Comparison of ENCODE assay signal across 8 mouse cellular contexts in the genomic region with DNA sequence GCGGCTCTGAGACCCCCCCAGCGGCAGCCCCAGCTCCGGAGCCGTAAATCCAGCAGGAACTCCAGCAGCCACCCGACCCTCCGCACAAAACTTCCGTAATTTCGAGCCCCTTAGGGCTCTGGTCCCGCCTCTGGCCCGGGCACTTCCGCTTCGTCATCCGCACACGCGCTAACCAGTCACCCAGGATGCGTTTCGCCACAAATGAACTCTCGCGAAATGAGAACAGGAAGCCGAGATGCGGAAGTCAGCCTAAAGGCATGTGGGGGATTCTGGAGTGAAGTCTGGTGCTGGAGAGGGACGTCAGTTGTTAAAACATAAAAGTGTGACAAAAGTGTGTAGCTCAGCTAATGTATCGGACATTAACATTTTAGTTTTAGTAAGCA. TPM values are rescaled to one million over a fixed set of nuclear protein-coding genes. Genes with fewer than 3 reads are reported as not detected.
DNase-seq lines count a peak whose midpoint lies in the region; ATAC-seq and TF ChIP-seq lines count a peak whose summit lies in the region.

A gene (minus strand): TSS at position 187 of the 383 bp plus-strand sequence.

- no peaks in the 10 kb centered on the region for H3K36me3 ChIP-seq in kidney, embryonic 14.5 days (ENCODE audit: control insufficient read depth, insufficient read depth, low read length)
- no peaks in the 10 kb centered on the region for H3K36me3 ChIP-seq in limb, embryonic 15.5 days

- H3K27me3 ChIP-seq in kidney, embryonic 14.5 days (ENCODE audit: control insufficient read depth, insufficient read depth, low read length): no peaks in the 10 kb centered on the region
- H3K27me3 ChIP-seq in limb, embryonic 15.5 days: no peaks in the 10 kb centered on the region

- peak within 1 kb of the TSS; percentile 89 for H3K27ac ChIP-seq in bone marrow macrophage, adult 2 months (ENCODE audit: insufficient read depth, low read depth, low read length)
- peak within 1 kb of the TSS; percentile 67; the same call in 1 of the 2 replicates for H3K27ac ChIP-seq in embryonic fibroblast, embryonic 13.5 days (ENCODE audit: insufficient read depth, low read length)
- H3K27ac ChIP-seq in kidney, embryonic 14.5 days (ENCODE audit: low read depth, low read length): peak within 1 kb of the TSS; percentile 89
- H3K27ac ChIP-seq in limb, embryonic 15.5 days: peak within 1 kb of the TSS; percentile 96

- peak within 1 kb of the TSS; percentile 98 for H3K4me3 ChIP-seq in bone marrow macrophage, adult 2 months (ENCODE audit: insufficient read depth, low read length)
- peak within 1 kb of the TSS; percentile 76 for H3K4me3 ChIP-seq in embryonic fibroblast, embryonic 13.5 days (ENCODE audit: insufficient read depth, low read length)
- H3K4me3 ChIP-seq in kidney, embryonic 14.5 days (ENCODE audit: low read length): peak within 1 kb of the TSS; percentile 78
- peak within 1 kb of the TSS; percentile 99 for H3K4me3 ChIP-seq in limb, embryonic 15.5 days

- TF ChIP-seq CTCF in bone marrow macrophage, adult 2 months (IDR thresholded peaks at IDR 0.05; ENCODE audit: low read depth, low read length): no peak
- TF ChIP-seq CTCF in embryonic fibroblast, embryonic 13.5 days (IDR thresholded peaks at IDR 0.05; ENCODE audit: borderline replicate concordance, insufficient read depth, low read length): no peak

- H3K4me2 ChIP-seq in kidney, embryonic 14.5 days (replicated peaks; ENCODE audit: low read depth, low read length): peak within 1 kb of the TSS; percentile 71
- peak within 1 kb of the TSS; percentile 44 for H3K4me2 ChIP-seq in limb, embryonic 15.5 days

- no peak; the same call in 1 of the 2 replicates for TF ChIP-seq POLR2A in bone marrow macrophage, adult 2 months (IDR thresholded peaks at IDR 0.05; ENCODE audit: borderline replicate concordance, low read depth, low read length)
- TF ChIP-seq POLR2A in embryonic fibroblast, embryonic 13.5 days (IDR thresholded peaks at IDR 0.05; ENCODE audit: low read depth, low read length): peak; percentile 91

- ATAC-seq in kidney, embryonic 14.5 days (ENCODE audit: low FRiP score, low TSS enrichment): peak; percentile 99
- peak; percentile 97 for ATAC-seq in limb, embryonic 15.5 days (ENCODE audit: insufficient number of reproducible peaks, low FRiP score, low TSS enrichment, low read depth)

- DNase-seq in A20 (ENCODE audit: low read depth, low spot score): peak; percentile 95
- DNase-seq in heart, adult 9 months (ENCODE audit: low spot score in 2 of 2): peak; percentile 92 to 94
- DNase-seq in monocyte, adult 2 months (ENCODE audit: low read depth in 1 of 2, low spot score in 2 of 2): peak; percentile 85 to 92
- DNase-seq in spleen, postnatal 36 days (ENCODE audit: low spot score in 2 of 2): peak; percentile 93 to 95

- WGBS in kidney, embryonic 14.5 days: under 1% methylated on average over 23 of the region's 23 CpGs
- WGBS in limb, embryonic 15.5 days: 1% methylated on average over 23 of the region's 23 CpGs

- peaks cover 27% of the 10 kb centered on the region for H3K4me1 ChIP-seq in bone marrow macrophage, adult 2 months (ENCODE audit: control insufficient read depth, insufficient read depth, low read length)
- peaks cover 3% of the 10 kb centered on the region; the same call in 1 of the 2 replicates for H3K4me1 ChIP-seq in embryonic fibroblast, embryonic 13.5 days (ENCODE audit: control insufficient read depth, insufficient read depth, low read length)
- H3K4me1 ChIP-seq in kidney, embryonic 14.5 days (ENCODE audit: control insufficient read depth, insufficient read depth, low read length): peaks cover 14% of the 10 kb centered on the region
- H3K4me1 ChIP-seq in limb, embryonic 15.5 days: peaks cover 6% of the 10 kb centered on the region; the same call in 1 of the 2 replicates

- H3K9ac ChIP-seq in kidney, embryonic 14.5 days (ENCODE audit: low read depth, low read length): peak within 1 kb of the TSS; percentile 96
- H3K9ac ChIP-seq in limb, embryonic 15.5 days: peak within 1 kb of the TSS; percentile 91

- H3K9me3 ChIP-seq in kidney, embryonic 14.5 days (ENCODE audit: control insufficient read depth, low read length): no peaks in the 10 kb centered on the region
- H3K9me3 ChIP-seq in limb, embryonic 15.5 days: no peaks in the 10 kb centered on the region

RNA-seq across cellular contexts. Expression of the gene that starts here (rescaled TPM):
- polyA plus RNA-seq in bone marrow macrophage, adult 2 months (2012; ENCODE audit: insufficient read depth, insufficient read length, missing spikeins): 112 and 127 TPM in 2 replicates
- 77.5 and 91.3 TPM in 2 replicates for polyA plus RNA-seq in embryonic fibroblast, embryonic 13.5 days (2011; ENCODE audit: insufficient read length, low read depth, missing spikeins)
- 54.7 and 81.9 TPM in 2 replicates for polyA plus RNA-seq in kidney, embryonic 14.5 days (2014; fragmentation: Nextera tagmentation; extraction: Ambion mirVana)
- 64.1 and 70.7 TPM in 2 replicates for polyA plus RNA-seq in limb, embryonic 15.5 days (2015; fragmentation: Nextera tagmentation; extraction: Ambion mirVana)

Comparison
In these comparisons a context has a peak if more than half of its experiments do, and no peak if none do; other contexts are left out.
1. Peak in every context shown above with its lines: DNase-seq, ATAC-seq, H3K4me3 ChIP-seq and H3K27ac ChIP-seq.